20 mouse cellular contexts compared by ENCODE assay signal in genomic region chr2:166654875-166655274, GRCm38 (mm10). TPM values are rescaled to one million over a fixed set of nuclear protein-coding genes. Genes with fewer than 3 reads are reported as not detected.
A peak's percentile ranks its signal among the peaks of the same experiment; 100 is the strongest.
DNase-seq lines count a peak whose midpoint lies in the region; ATAC-seq and TF ChIP-seq lines count a peak whose summit lies in the region.
"Had no signal": no experiment of that assay in that cellular context is flagged by ENCODE, and none has a peak within 500 bp of the region (broad histone marks: within the 10 kb centered on the region; RNA-seq: fewer than 3 reads in every experiment).

No protein-coding gene starts in this region.

- no peak for TF ChIP-seq CTCF in hindbrain, postnatal 0 days (IDR thresholded peaks at IDR 0.05; ENCODE audit: low read depth)

- no peak overlapping the region for H3K4me3 ChIP-seq in forebrain, embryonic 12.5 days (replicated peaks)
- no peak overlapping the region for H3K4me3 ChIP-seq in forebrain, embryonic 14.5 days (ENCODE audit: low read depth, low read length)
- H3K4me3 ChIP-seq in hindbrain, embryonic 13.5 days = no peak overlapping the region
- H3K4me3 ChIP-seq in hindbrain, postnatal 0 days (ENCODE audit: low read length) = no peak overlapping the region
- no peak overlapping the region for H3K4me3 ChIP-seq in limb, embryonic 10.5 days
- H3K4me3 ChIP-seq: embryonic facial prominence, embryonic 10.5 days; heart, adult 2 months; heart, embryonic 12.5 days had no signal

- H3K27ac ChIP-seq in forebrain, embryonic 12.5 days = peak overlapping the region; percentile 20; the same call in 1 of the 2 replicates
- H3K27ac ChIP-seq in forebrain, embryonic 14.5 days (ENCODE audit: low read depth, low read length) = no peak overlapping the region
- H3K27ac ChIP-seq in hindbrain, embryonic 13.5 days = 0 out of 2 replicates have a peak overlapping the region, but pooled peaks have one; percentile 3
- no peak overlapping the region for H3K27ac ChIP-seq in hindbrain, postnatal 0 days
- 0 out of 2 replicates have a peak overlapping the region, but pooled peaks have one; percentile 10 for H3K27ac ChIP-seq in limb, embryonic 10.5 days
- H3K27ac ChIP-seq: heart, adult 2 months had no signal

- H3K27me3 ChIP-seq in forebrain, embryonic 12.5 days = no peaks in the 10 kb centered on the region
- H3K27me3 ChIP-seq in forebrain, embryonic 14.5 days (replicated peaks; ENCODE audit: control insufficient read depth, insufficient read depth, low read length) = no peaks in the 10 kb centered on the region
- no peaks in the 10 kb centered on the region for H3K27me3 ChIP-seq in hindbrain, embryonic 13.5 days
- no peaks in the 10 kb centered on the region for H3K27me3 ChIP-seq in hindbrain, postnatal 0 days (ENCODE audit: insufficient read depth, low read length)
- H3K27me3 ChIP-seq in limb, embryonic 10.5 days (ENCODE audit: low read depth, poor library complexity, severe bottlenecking) = no peaks in the 10 kb centered on the region
- H3K27me3 ChIP-seq: CH12.LX; heart, embryonic 12.5 days had no signal

- H3K9me3 ChIP-seq in forebrain, embryonic 12.5 days = no peaks in the 10 kb centered on the region
- no peaks in the 10 kb centered on the region for H3K9me3 ChIP-seq in forebrain, embryonic 14.5 days (replicated peaks; ENCODE audit: control insufficient read depth, low read length)
- no peaks in the 10 kb centered on the region for H3K9me3 ChIP-seq in hindbrain, embryonic 13.5 days
- no peaks in the 10 kb centered on the region for H3K9me3 ChIP-seq in hindbrain, postnatal 0 days (ENCODE audit: low read length)
- H3K9me3 ChIP-seq in limb, embryonic 10.5 days (replicated peaks) = no peaks in the 10 kb centered on the region
- H3K9me3 ChIP-seq: embryonic facial prominence, embryonic 10.5 days; heart, embryonic 12.5 days had no signal

- no peak overlapping the region for H3K9ac ChIP-seq in forebrain, embryonic 12.5 days
- no peak overlapping the region for H3K9ac ChIP-seq in forebrain, embryonic 14.5 days (ENCODE audit: low read length)
- H3K9ac ChIP-seq in hindbrain, embryonic 13.5 days = no peak overlapping the region
- no peak overlapping the region for H3K9ac ChIP-seq in hindbrain, postnatal 0 days (replicated peaks; ENCODE audit: low read length)
- H3K9ac ChIP-seq: forebrain, postnatal 0 days had no signal

- peaks cover 71% of the 10 kb centered on the region for H3K4me1 ChIP-seq in forebrain, embryonic 12.5 days
- peaks cover 29% of the 10 kb centered on the region for H3K4me1 ChIP-seq in forebrain, embryonic 14.5 days (ENCODE audit: control insufficient read depth, insufficient read depth, low read length)
- H3K4me1 ChIP-seq in hindbrain, embryonic 13.5 days (replicated peaks) = peaks cover 71% of the 10 kb centered on the region
- H3K4me1 ChIP-seq in hindbrain, postnatal 0 days (ENCODE audit: insufficient read depth, low read length) = peaks cover 22% of the 10 kb centered on the region
- peaks cover 55% of the 10 kb centered on the region for H3K4me1 ChIP-seq in limb, embryonic 10.5 days

- no peak for ATAC-seq in forebrain, embryonic 12.5 days (ENCODE audit: low FRiP score)
- ATAC-seq in forebrain, embryonic 14.5 days = no peak
- ATAC-seq in hindbrain, embryonic 13.5 days (ENCODE audit: low FRiP score) = no peak
- no peak for ATAC-seq in hindbrain, postnatal 0 days
- ATAC-seq: forebrain, postnatal 0 days; hindbrain, embryonic 16.5 days had no signal

- DNase-seq in forebrain, embryonic 14.5 days (ENCODE audit: low spot score) = no peak
- DNase-seq in hindbrain, postnatal 0 days (ENCODE audit: low spot score) = no peak
- peak; percentile 31 to 34 for DNase-seq in B cell, adult 2 months
- DNase-seq in limb, embryonic 10.5 days (ENCODE audit: low spot score) = no peak
- DNase-seq in cerebellum, postnatal 36 days = no peak
- no peak for DNase-seq in heart, postnatal 4 days
- DNase-seq: adrenal gland, adult 2 months; adrenal gland, postnatal 25 days; cerebellum, adult 18-20 months; cerebellum, adult 9-11 months; forebrain, postnatal 0 days; gastrocnemius, postnatal 14 days; heart, adult 2 months; kidney, adult 2 months had no signal

- H3K36me3 ChIP-seq in forebrain, embryonic 12.5 days (replicated peaks) = no peaks in the 10 kb centered on the region
- H3K36me3 ChIP-seq in forebrain, embryonic 14.5 days (ENCODE audit: control insufficient read depth, insufficient read depth, low read length) = no peaks in the 10 kb centered on the region
- H3K36me3 ChIP-seq in hindbrain, embryonic 13.5 days = no peaks in the 10 kb centered on the region
- no peaks in the 10 kb centered on the region for H3K36me3 ChIP-seq in hindbrain, postnatal 0 days (ENCODE audit: insufficient read depth, low read length)
- H3K36me3 ChIP-seq in limb, embryonic 10.5 days = no peaks in the 10 kb centered on the region
- H3K36me3 ChIP-seq: embryonic facial prominence, embryonic 10.5 days; heart, embryonic 12.5 days had no signal

- H3K4me2 ChIP-seq in forebrain, embryonic 12.5 days = no peak overlapping the region
- no peak overlapping the region for H3K4me2 ChIP-seq in forebrain, embryonic 14.5 days (ENCODE audit: low read length)
- no peak overlapping the region for H3K4me2 ChIP-seq in hindbrain, embryonic 13.5 days
- no peak overlapping the region for H3K4me2 ChIP-seq in hindbrain, postnatal 0 days (ENCODE audit: low read depth, low read length)
- H3K4me2 ChIP-seq: heart, embryonic 12.5 days had no signal

- WGBS in forebrain, embryonic 12.5 days = 89% methylated on average over 4 of the region's 4 CpGs
- WGBS in forebrain, embryonic 14.5 days = 82% methylated on average over 4 of the region's 4 CpGs
- 88% methylated on average over 4 of the region's 4 CpGs for WGBS in hindbrain, embryonic 13.5 days
- 85% methylated on average over 4 of the region's 4 CpGs for WGBS in hindbrain, postnatal 0 days
- WGBS in limb, embryonic 10.5 days = 82% methylated on average over 4 of the region's 4 CpGs

RNA-seq across cellular contexts. Expression of gene Prex1, which starts 58.8 kb away (rescaled TPM):
- polyA plus RNA-seq in forebrain, embryonic 12.5 days (2016; fragmentation: Nextera tagmentation; extraction: Ambion mirVana) = 29.9 and 30.7 TPM in 2 replicates
- 28.4 and 34.4 TPM in 2 replicates for polyA plus RNA-seq in forebrain, embryonic 14.5 days (2014; fragmentation: Nextera tagmentation; extraction: Ambion mirVana)
- polyA plus RNA-seq in hindbrain, embryonic 13.5 days (2015; fragmentation: Nextera tagmentation; extraction: Ambion mirVana) = 24.7 and 29.7 TPM in 2 replicates
- 63.2 and 66.8 TPM in 2 replicates for total RNA-seq in hindbrain, postnatal 0 days (2014; rRNA removed)
- polyA plus RNA-seq in hindbrain, postnatal 0 days (2015; fragmentation: Nextera tagmentation; extraction: Ambion mirVana) = 24.1 and 24.2 TPM in 2 replicates
- 24.6 and 26.2 TPM in 2 replicates for polyA plus RNA-seq in limb, embryonic 10.5 days (2016; fragmentation: Nextera tagmentation; extraction: Ambion mirVana)
- 10 to 100 TPM; 13.8 to 14.8 TPM for total RNA-seq in heart, postnatal 4 days (2021)

Comparison
In these comparisons a context has a peak if more than half of its experiments do, and no peak if none do; other contexts are left out.
1. H3K27ac ChIP-seq: peak in forebrain, embryonic 12.5 days (single experiment), hindbrain, embryonic 13.5 days (single experiment) and limb, embryonic 10.5 days (single experiment); none in forebrain, embryonic 14.5 days (single experiment) and hindbrain, postnatal 0 days (single experiment).
2. DNase-seq: peak in B cell, adult 2 months (2 of 2); none in forebrain, embryonic 14.5 days (single experiment), hindbrain, postnatal 0 days (single experiment), limb, embryonic 10.5 days (single experiment), cerebellum, postnatal 36 days (0 of 2) and heart, postnatal 4 days (single experiment).